Mouse (Mus musculus): ENCODE results near the gene Cdh23. TPM values are rescaled to one million over a fixed set of nuclear protein-coding genes. Genes with fewer than 3 reads are reported as not detected.
A peak's percentile ranks its signal among the peaks of the same experiment; 100 is the strongest.

Cdh23 gene
- polyA plus RNA-seq, 1 experiment from 2014 or later = 0.25 TPM

- DNase-seq (ENCODE audit: low spot score) (no peak), ATAC-seq (replicated peaks; ENCODE audit: low FRiP score, low read depth) (no peak)
- no peak overlapping the region for H3K27ac ChIP-seq
- no peak overlapping the region for H3K9ac ChIP-seq (ENCODE audit: low read depth, low read length)
- H3K36me3 ChIP-seq (ENCODE audit: insufficient read depth, low read length) = no peaks in the 10 kb centered on the region
- WGBS = 87% methylated on average over 16 of the region's 16 CpGs
- H3K4me3 ChIP-seq (replicated peaks; ENCODE audit: low read depth, low read length) = no peak overlapping the region
- no peaks in the 10 kb centered on the region for H3K9me3 ChIP-seq (replicated peaks; ENCODE audit: low read length)
- H3K27me3 ChIP-seq (ENCODE audit: insufficient read depth, low read length) = no peaks in the 10 kb centered on the region
- peaks cover 3% of the 10 kb centered on the region; the same call in 1 of the 2 replicates for H3K4me1 ChIP-seq (replicated peaks; ENCODE audit: insufficient read depth, low read length)
- TF ChIP-seq CTCF (IDR thresholded peaks at IDR 0.05; ENCODE audit: low read depth) = no peak
- H3K4me2 ChIP-seq (ENCODE audit: low read length) = no peak overlapping the region
Observed at GRCm38 (mm10) chr10:60376704-60377103, 319.6 kb downstream of the Cdh23 start.

GRCm38 (mm10) chr10:60373937-60374578 is 322.2 kb downstream of the Cdh23 start:
- no peak overlapping the region for H3K4me3 ChIP-seq (replicated peaks; ENCODE audit: low read depth, low read length)
- H3K4me1 ChIP-seq (replicated peaks; ENCODE audit: insufficient read depth, low read length) = peaks cover 3% of the 10 kb centered on the region; the same call in 1 of the 2 replicates
- ATAC-seq (replicated peaks; ENCODE audit: low FRiP score, low read depth) (peak; percentile 55), DNase-seq (ENCODE audit: low spot score) (peak; percentile 30)
- no peak overlapping the region for H3K4me2 ChIP-seq (ENCODE audit: low read length)
- no peaks in the 10 kb centered on the region for H3K27me3 ChIP-seq (ENCODE audit: insufficient read depth, low read length)
- peak overlapping the region; percentile 16; the same call in 1 of the 2 replicates for H3K27ac ChIP-seq
- no peaks in the 10 kb centered on the region for H3K36me3 ChIP-seq (ENCODE audit: insufficient read depth, low read length)
- no peak overlapping the region for H3K9ac ChIP-seq (ENCODE audit: low read depth, low read length)
- TF ChIP-seq CTCF (IDR thresholded peaks at IDR 0.05; ENCODE audit: low read depth) = peak; percentile 23; the same call in 1 of the 2 replicates
- no peaks in the 10 kb centered on the region for H3K9me3 ChIP-seq (replicated peaks; ENCODE audit: low read length)
- 45% methylated on average over 8 of the region's 8 CpGs for WGBS

GRCm38 (mm10) chr10:60373543-60373936 is 322.8 kb downstream of the Cdh23 start:
- no peak for DNase-seq (ENCODE audit: low spot score)
- no peak for ATAC-seq (replicated peaks; ENCODE audit: low FRiP score, low read depth)

GRCm38 (mm10) chr10:60371596-60372386 is 324.5 kb downstream of the Cdh23 start:
- Histone ChIP-seq H3K36me3 (ENCODE audit: insufficient read depth, low read length) (no peaks in the 10 kb centered on the region), H3K9ac (ENCODE audit: low read depth, low read length) (no peak overlapping the region), H3K9me3 (replicated peaks; ENCODE audit: low read length) (no peaks in the 10 kb centered on the region), H3K27ac (no peak overlapping the region), H3K4me1 (replicated peaks; ENCODE audit: insufficient read depth, low read length) (peaks cover 3% of the 10 kb centered on the region; the same call in 1 of the 2 replicates), H3K4me3 (replicated peaks; ENCODE audit: low read depth, low read length) (no peak overlapping the region), H3K27me3 (ENCODE audit: insufficient read depth, low read length) (no peaks in the 10 kb centered on the region), H3K4me2 (ENCODE audit: low read length) (no peak overlapping the region)
- TF ChIP-seq CTCF (IDR thresholded peaks at IDR 0.05; ENCODE audit: low read depth) = no peak
- 78% methylated on average over 5 of the region's 5 CpGs for WGBS
- ATAC-seq (replicated peaks; ENCODE audit: low FRiP score, low read depth) = no peak
- DNase-seq (ENCODE audit: low spot score) = no peak

More at GRCm38 (mm10) chr10:60373543-60373936, 322.8 kb downstream of the Cdh23 start:
- H3K4me1 ChIP-seq (replicated peaks; ENCODE audit: insufficient read depth, low read length) = peaks cover 3% of the 10 kb centered on the region; the same call in 1 of the 2 replicates
- no peaks in the 10 kb centered on the region for H3K9me3 ChIP-seq (replicated peaks; ENCODE audit: low read length)
- 40% methylated on average over 6 of the region's 6 CpGs for WGBS
- no peaks in the 10 kb centered on the region for H3K36me3 ChIP-seq (ENCODE audit: insufficient read depth, low read length)
- TF ChIP-seq CTCF (IDR thresholded peaks at IDR 0.05; ENCODE audit: low read depth) = no peak
- no peaks in the 10 kb centered on the region for H3K27me3 ChIP-seq (ENCODE audit: insufficient read depth, low read length)
- no peak overlapping the region for H3K4me2 ChIP-seq (ENCODE audit: low read length)
- H3K27ac ChIP-seq = no peak overlapping the region
- no peak overlapping the region for H3K9ac ChIP-seq (ENCODE audit: low read depth, low read length)
- no peak overlapping the region for H3K4me3 ChIP-seq (replicated peaks; ENCODE audit: low read depth, low read length)

GRCm38 (mm10) chr10:60370601-60371061 is 325.7 kb downstream of the Cdh23 start:
- Histone ChIP-seq H3K27ac (no peak overlapping the region), H3K4me3 (replicated peaks; ENCODE audit: low read depth, low read length) (no peak overlapping the region), H3K9ac (ENCODE audit: low read depth, low read length) (no peak overlapping the region), H3K36me3 (ENCODE audit: insufficient read depth, low read length) (no peaks in the 10 kb centered on the region), H3K4me2 (ENCODE audit: low read length) (no peak overlapping the region), H3K27me3 (ENCODE audit: insufficient read depth, low read length) (no peaks in the 10 kb centered on the region), H3K4me1 (replicated peaks; ENCODE audit: insufficient read depth, low read length) (peaks cover 3% of the 10 kb centered on the region; the same call in 1 of the 2 replicates), H3K9me3 (replicated peaks; ENCODE audit: low read length) (no peaks in the 10 kb centered on the region)
- 78% methylated on average over 5 of the region's 5 CpGs for WGBS
- DNase-seq (ENCODE audit: low spot score) (no peak), ATAC-seq (replicated peaks; ENCODE audit: low FRiP score, low read depth) (no peak)
- no peak for TF ChIP-seq CTCF (IDR thresholded peaks at IDR 0.05; ENCODE audit: low read depth)

- DNase-seq (ENCODE audit: low spot score) = no peak
- no peak for TF ChIP-seq CTCF (IDR thresholded peaks at IDR 0.05; ENCODE audit: low read depth)
- 67% methylated on average over 2 of the region's 2 CpGs for WGBS
- no peak for ATAC-seq (replicated peaks; ENCODE audit: low FRiP score, low read depth)
- H3K27ac ChIP-seq = no peak overlapping the region
- no peak overlapping the region for H3K4me3 ChIP-seq (replicated peaks; ENCODE audit: low read depth, low read length)
- H3K36me3 ChIP-seq (ENCODE audit: insufficient read depth, low read length) = no peaks in the 10 kb centered on the region
- no peak overlapping the region for H3K4me2 ChIP-seq (ENCODE audit: low read length)
- H3K4me1 ChIP-seq (replicated peaks; ENCODE audit: insufficient read depth, low read length) = peaks cover 3% of the 10 kb centered on the region; the same call in 1 of the 2 replicates
- no peak overlapping the region for H3K9ac ChIP-seq (ENCODE audit: low read depth, low read length)
- H3K27me3 ChIP-seq (ENCODE audit: insufficient read depth, low read length) = no peaks in the 10 kb centered on the region
- H3K9me3 ChIP-seq (replicated peaks; ENCODE audit: low read length) = no peaks in the 10 kb centered on the region
Observed at GRCm38 (mm10) chr10:60370098-60370497, 326.2 kb downstream of the Cdh23 start.

Data from kidney, postnatal 0 days (tissue).